Mouse (Mus musculus): Measurements from ENCODE around the gene Asna1.

Gene Asna1

DNA sequence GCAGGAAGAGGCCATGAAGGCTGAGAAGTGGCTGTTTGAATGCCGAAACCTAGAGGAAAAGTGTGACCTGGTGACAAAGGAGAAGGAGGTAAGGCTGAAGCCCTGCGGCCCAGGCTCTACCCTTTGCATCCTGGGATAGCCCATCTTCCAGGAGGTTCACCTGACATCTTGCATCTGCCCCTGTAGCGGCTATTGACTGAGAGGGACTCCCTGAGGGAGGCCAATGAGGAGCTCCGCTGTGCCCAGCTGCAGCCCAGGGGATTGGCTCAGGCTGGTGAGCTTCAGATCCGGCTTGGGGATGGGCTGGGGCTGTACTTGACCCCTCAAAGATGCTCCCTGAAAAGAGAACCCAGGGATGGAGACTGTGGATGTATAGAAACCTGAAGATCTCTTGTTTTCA lies 28.1 kb downstream of the Asna1 start:
- in situ Hi-C loops (cut with MboI; ENCODE audit: unreplicated experiment in 2 of 2) = loop anchor here in 1 of 2 experiments (5.0 to 25.0 kb wide), 2 partner anchors 70 to 415 kb away; no protein-coding TSS in a partner anchor

DNA sequence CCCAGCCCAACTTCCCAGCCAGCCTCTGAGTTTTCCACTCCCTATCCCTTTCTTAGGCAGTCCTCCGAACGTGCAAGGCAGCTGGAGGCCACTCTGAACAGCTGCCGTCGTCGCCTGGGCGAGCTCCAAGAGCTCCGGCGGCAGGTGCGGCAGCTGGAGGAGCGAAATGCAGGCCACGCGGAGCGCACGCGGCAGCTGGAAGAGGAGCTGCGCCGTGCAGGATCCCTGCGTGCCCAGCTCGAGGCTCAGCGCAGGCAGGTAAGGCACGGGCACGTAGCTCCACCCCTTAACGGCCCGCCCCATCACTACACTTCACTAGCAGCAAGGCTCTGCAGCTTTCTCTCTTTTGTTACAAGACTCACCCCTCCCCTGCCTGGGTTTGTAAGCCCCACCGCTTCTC lies 29.4 kb downstream of the Asna1 start:
- in situ Hi-C loops (cut with MboI; ENCODE audit: unreplicated experiment in 2 of 2) = loop anchor here in 1 of 2 experiments (5.0 to 25.0 kb wide), 2 partner anchors 68 to 417 kb away; no protein-coding TSS in a partner anchor

DNA sequence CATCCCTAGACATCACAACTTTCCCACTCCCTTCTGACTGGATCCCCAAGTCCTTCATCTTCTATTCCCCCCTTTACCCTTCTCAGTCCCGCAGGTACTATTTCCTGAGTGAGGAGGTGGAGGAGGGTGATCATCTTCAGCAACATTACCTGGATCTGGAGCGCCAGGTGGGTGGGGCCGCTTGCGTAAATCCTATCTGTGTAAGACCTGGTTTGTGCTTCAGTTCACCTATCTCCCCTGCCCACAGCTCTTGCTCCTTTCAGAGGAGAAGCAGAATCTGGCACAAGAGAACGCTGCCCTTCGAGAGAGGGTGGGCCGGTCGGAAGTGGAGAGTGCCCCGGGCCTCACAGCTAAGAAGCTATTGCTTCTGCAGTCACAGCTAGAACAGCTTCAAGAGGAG lies 30.7 kb downstream of the Asna1 start:
- in situ Hi-C loops (cut with MboI; ENCODE audit: unreplicated experiment in 2 of 2) = loop anchor here (5.0 to 25.0 kb wide), 2 partner anchors 37 to 418 kb away; no protein-coding TSS in a partner anchor

DNA sequence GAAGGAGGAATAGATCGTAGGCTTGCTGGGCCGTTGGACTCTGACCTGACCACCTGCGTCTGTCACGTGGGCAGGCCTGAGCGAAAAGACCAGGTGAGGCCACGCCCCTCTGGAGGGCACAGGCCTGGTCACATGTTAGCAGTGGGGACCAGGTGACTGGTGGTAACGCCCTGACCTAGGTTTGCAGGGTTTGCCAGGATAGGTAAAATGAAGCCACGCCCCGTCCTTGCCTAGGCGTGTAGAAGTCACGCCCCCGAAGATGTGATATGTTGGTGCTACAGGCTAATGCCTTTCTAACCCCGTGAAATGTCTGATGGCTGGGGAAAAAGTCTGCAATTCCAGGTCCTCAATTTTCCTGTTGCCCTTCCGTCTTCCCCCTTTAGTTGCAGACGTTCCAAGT lies 34.2 kb downstream of the Asna1 start:
- in situ Hi-C loops (cut with MboI; ENCODE audit: unreplicated experiment in 2 of 2) = loop anchor here (5.0 to 25.0 kb wide), 2 partner anchors 34 to 421 kb away; no protein-coding TSS in a partner anchor

DNA sequence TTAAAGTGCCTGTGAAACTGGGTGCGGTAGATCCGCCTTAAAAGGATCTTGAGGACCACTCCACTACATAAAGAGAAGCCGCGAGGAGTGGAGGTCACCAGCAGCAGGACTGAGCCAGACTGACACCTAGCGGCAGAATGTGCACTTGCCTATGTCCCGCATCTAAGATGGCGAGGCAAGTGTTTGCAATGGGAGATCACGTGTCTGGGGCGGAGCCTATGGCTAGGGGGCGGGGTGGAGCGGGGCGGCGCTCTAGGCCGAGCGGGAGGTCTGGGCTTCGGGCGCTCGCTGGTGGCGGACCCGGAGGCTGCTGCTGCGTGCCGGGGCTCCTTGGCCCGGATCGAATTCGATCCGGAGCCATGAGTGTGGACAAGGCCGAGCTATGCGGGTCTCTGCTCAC lies 34.7 kb downstream of the Asna1 start, which contains the start of gene Hook2:
Gene Hook2, plus strand, starts transcription at position 255 of the 400 bp plus-strand sequence.
- in situ Hi-C loops (cut with MboI; ENCODE audit: unreplicated experiment in 2 of 2) = loop anchor here (5.0 to 25.0 kb wide), 2 partner anchors 33 to 422 kb away; no protein-coding TSS in a partner anchor

DNA sequence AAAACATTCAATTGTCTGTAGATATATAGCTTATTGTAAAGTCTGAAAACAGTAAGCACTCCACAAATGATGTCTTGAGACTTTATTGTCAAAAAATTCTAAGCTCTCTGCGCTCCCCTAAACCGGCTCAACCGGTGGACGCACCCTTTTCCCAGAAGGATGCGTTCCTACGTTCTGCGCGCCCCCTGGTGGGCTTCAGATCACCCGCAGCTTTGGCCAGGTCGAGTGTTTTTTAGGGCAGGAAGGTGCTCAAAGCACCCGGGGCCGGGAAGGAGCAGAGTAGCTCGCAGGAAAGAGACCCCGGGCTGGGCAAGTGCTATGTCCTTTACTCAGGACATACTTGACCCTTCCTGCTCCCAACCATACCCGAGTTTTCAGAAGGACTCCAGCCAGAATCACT lies 35.3 kb downstream of the Asna1 start:
- in situ Hi-C loops (cut with MboI; ENCODE audit: unreplicated experiment in 2 of 2) = loop anchor here (5.0 to 25.0 kb wide), 2 partner anchors 33 to 422 kb away; no protein-coding TSS in a partner anchor

DNA sequence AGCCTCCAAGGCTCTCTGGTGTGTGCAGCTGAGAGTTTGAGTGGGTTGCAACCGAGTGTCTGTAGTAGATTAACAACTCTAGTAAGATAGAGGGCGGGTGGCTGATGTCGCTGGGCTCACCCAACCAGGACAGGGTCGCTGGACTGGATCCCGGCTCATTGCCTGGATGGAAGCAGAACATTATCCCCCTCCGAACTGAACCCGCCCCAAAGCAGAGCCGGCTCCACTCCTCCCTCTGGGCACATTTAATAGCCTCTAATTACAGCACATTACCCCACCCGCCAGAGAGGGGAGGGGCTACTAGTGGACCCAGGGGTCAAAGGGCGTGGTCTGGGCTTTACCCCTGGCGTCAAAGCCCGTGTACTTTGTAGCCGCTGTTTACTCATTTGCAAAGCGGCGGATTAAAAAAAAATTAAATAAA lies 35.8 kb downstream of the Asna1 start:
- in situ Hi-C loops (cut with MboI; ENCODE audit: unreplicated experiment in 2 of 2) = loop anchor here in 1 of 2 experiments (25.0 kb wide), 1 partner anchor 423 kb away; no protein-coding TSS in a partner anchor

- in situ Hi-C loops (cut with MboI; ENCODE audit: unreplicated experiment in 2 of 2) = loop anchor here in 1 of 2 experiments (25.0 kb wide), 1 partner anchor 424 kb away; no protein-coding TSS in a partner anchor
Observed at GRCm38 (mm10) chr8:84987903-84988302, 37.2 kb downstream of the Asna1 start.

- in situ Hi-C loops (cut with MboI; ENCODE audit: unreplicated experiment in 2 of 2) = loop anchor here in 1 of 2 experiments (25.0 kb wide), 1 partner anchor 425 kb away; no protein-coding TSS in a partner anchor
Observed at GRCm38 (mm10) chr8:84987388-84987787, 37.7 kb downstream of the Asna1 start.

DNA sequence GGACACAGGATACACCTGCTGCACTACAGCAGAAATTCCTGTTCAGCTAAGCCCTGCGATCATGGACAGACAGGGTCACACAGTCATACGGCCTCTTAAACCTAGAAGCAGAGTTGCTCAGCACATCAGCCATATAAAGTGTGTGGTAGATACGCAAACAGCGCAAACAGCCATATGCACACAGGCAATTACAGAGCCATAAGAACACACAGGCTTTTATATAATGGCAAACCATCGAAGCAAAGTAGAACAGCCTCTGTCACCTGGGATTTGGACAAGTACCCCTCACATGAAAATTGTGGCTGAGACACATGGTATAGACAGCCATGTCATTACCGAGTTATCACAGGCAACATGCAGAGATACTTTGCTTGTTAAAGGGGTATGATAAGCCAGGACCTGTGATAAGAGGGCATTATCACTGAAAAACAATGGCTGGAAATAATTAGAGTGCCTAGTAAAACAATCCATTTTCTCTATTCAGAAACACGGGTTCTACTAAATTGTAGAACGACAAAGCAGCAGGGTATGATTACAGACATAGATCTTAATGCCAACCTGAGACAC lies 38.6 kb downstream of the Asna1 start:
- in situ Hi-C loops (cut with MboI; ENCODE audit: unreplicated experiment in 2 of 2) = loop anchor here in 1 of 2 experiments (25.0 kb wide), 1 partner anchor 426 kb away; no protein-coding TSS in a partner anchor

DNA sequence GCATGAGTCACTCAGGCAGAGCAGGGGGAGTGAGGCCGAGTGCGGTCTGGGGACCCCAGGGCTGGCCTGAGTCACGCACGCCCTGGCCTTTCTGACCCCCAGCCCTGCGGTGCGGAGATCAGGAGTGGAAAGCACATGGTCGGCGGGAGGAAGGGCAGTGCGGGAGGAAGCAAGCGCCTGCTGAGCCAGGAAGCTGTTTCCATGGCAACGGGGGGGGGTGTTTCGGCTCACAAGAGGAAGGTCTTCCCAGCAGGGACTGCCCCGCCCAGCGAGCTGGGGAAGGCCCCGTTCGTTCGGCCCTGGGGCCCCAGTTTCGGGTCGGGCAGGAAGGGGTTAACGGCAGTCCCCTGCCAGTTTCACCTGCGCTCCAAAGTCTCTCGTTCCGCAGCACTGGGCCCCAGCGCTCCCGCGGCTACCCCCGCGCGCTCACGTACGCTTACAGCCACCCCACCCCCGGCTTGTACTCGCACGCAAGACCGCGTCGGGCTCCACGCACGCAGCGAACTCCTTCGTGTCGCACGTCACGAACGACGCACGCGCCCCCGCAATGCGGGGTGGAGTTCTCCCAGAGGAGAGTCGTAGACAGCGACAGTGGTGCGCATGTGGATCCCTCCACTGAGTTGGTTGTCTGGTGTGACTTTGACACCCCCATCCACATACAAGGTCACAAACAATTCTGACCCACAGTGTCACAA lies 39.2 kb downstream of the Asna1 start:
- in situ Hi-C loops (cut with MboI; ENCODE audit: unreplicated experiment in 2 of 2) = loop anchor here in 1 of 2 experiments (25.0 kb wide), 1 partner anchor 426 kb away; no protein-coding TSS in a partner anchor

- in situ Hi-C loops (cut with MboI; ENCODE audit: unreplicated experiment in 2 of 2) = loop anchor here in 1 of 2 experiments (25.0 kb wide), 1 partner anchor 427 kb away; no protein-coding TSS in a partner anchor
Observed at GRCm38 (mm10) chr8:84985049-84985683, 39.9 kb downstream of the Asna1 start.

- in situ Hi-C loops (cut with MboI; ENCODE audit: unreplicated experiment in 2 of 2) = loop anchor here in 1 of 2 experiments (25.0 kb wide), 1 partner anchor 428 kb away; no protein-coding TSS in a partner anchor
Observed at GRCm38 (mm10) chr8:84984294-84985048, 40.6 kb downstream of the Asna1 start.

DNA sequence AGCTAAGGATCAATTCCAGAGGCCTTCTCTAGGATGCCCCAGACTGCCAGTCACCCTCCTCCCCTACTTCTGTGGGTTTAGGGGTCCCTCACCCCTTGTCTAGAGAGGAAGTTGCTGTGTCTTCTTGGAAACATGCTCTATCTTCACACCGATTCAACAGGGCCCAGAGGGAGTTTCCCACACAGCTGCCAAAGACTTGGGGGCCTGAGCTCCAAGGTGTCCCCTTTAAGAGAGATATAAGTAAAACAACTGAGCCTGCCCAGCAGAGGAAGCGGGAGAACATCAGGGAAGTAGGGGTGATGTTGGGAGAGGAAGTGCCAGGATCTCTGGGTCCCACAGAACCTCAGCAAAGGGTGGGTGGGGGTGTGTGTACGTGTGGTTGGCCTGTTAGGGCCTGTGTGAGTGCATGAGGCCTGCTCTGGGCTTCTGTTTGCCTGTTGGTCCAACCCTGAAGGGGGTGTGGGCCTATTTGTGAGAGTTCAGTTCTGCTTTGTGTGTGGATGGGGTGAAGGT lies 42.5 kb downstream of the Asna1 start:
- in situ Hi-C loops (cut with MboI; ENCODE audit: unreplicated experiment in 2 of 2) = loop anchor here in 1 of 2 experiments (25.0 kb wide), 1 partner anchor 430 kb away; no protein-coding TSS in a partner anchor

DNA sequence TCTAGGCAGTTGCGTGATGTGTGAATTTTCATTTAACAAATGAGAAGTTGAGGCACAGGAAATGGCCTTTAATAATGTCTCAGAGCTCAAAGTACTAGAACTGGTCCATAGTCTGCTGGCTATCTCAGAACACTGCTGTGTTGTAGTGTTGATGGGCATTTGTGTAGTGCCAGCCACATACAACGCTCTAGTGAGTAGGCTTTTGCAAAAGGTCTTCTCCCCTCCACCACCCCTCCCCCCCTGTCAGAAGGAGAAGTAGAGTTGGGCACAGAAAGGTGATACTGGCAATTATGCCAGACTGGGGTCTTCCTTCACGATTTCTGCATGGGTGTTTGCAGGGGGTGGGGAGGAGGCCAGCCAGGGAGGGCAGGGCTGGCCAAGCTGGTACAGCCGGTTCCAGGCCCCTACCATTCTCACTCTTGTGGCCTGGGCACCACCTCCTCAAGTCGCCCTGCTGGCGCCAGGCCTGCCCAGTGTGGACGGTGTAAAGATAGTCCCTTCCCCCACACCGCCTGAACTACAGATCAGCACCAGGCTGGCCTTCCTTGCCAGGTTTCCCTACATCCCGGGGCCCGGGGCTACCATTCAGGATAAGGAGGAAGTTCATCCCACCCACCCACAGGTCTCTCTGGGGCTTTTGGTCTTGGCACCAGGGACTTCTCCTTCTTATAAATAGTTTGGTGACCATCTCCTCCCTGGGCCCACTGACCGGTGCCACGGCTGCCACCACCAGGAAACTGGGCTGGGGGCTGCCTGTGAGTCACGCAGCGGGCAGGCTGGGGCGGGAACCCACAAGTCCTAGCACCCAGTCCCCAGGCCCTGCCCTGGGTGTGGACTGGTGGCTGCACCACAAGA lies 43.2 kb downstream of the Asna1 start:
- in situ Hi-C loops (cut with MboI; ENCODE audit: unreplicated experiment in 2 of 2) = loop anchor here in 1 of 2 experiments (25.0 kb wide), 1 partner anchor 430 kb away; no protein-coding TSS in a partner anchor

DNA sequence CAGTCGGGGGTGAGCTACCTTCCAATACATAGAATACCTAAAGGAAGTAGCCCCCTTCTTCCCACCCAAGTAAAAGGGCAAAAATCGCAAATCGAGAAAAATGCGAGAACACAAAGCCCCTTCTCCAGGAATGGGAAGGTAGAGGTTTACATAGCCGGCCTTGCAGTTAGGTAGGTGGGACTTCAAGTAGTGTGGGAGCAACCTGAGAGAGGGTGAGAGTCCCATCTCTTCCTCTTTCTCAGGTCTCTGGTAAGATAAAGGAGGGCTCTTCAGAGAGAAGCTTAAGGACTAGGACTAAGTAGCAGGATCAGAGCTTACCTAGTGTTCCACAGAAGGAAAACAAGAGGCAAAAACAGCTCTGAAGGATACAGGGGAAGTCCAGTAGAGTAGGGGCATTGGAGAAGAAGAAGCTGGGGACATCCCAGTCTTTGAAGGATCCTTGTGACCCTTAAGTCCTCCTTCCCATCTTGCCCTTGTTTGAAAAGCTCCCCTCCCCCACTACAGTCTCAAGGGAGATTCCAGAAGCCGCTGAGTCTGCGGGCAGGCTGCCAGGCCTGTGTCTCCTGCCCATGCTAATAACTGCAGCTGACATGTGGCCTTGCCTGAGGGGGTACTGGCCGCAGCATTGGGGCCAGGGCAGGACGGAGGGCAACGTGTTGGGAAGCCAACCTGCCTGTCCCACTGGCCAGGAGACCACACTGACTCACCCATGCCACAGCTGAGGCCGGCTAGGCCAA lies 44.3 kb downstream of the Asna1 start:
- in situ Hi-C loops (cut with MboI; ENCODE audit: unreplicated experiment in 2 of 2) = loop anchor here in 1 of 2 experiments (25.0 kb wide), 1 partner anchor 432 kb away; no protein-coding TSS in a partner anchor

DNA sequence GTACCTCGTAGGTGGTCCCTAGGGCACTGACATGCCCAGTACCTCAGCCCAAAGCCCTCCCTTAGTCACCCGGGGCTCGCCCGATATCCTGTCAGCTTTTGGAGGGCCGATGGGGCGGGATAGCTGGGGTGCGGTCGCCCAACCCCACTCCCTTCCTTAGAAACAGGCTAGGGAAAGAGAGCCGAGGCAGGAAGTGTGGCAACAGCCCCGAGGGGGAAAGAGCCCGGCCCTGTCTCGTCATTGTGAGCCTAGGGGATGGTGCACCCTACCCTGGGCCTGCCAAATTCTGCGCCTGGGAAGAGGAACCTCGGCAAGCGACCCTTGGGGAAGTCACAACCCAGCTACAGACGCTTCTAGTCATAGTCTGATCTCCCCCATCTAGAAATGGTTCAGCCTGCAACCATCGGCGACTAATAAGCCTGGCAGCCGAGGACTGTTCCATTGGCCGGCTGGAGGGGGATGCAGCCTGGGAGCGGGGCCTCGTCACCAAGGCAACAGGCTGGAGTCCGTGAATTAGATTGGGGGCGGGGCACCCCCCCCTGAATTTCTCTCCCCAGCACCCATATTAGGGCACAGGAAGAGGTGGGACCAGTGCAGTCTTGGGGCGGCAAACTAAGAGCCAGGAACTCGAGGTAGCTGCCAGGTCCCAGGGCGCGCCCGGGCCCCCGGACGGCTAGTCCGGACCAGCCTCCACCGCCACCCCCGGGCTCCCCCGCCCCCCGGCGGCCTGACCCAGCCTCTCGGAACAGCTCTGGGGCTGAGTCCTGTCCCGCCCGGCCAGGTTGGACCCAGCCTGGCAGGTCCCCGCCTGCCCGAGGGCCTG lies 45.3 kb downstream of the Asna1 start:
- in situ Hi-C loops (cut with MboI; ENCODE audit: unreplicated experiment in 2 of 2) = loop anchor here (5.0 to 25.0 kb wide), 6 partner anchors 45 to 432 kb away; partner anchors contain the start of genes Asna1 (in 1 of the 2), Lyl1 (in 1 of the 2) and Trir (in 1 of the 2)

Measured in v-Abl transformed pro-B cells (cell line).